Mouse (Mus musculus) ES-E14 (cell line): ENCODE results near the gene Fam71e1. TPM values are rescaled to one million over a fixed set of nuclear protein-coding genes. Genes with fewer than 3 reads are reported as not detected.

Experiments used
- DNase-seq: peaks from one replicate; pipeline ENCODE4 v3.0.0-alpha.2; 2013; ENCODE audit warnings: low read depth, low spot score
- H3K27ac ChIP-seq: 2 replicates; pipeline ENCODE4 v1.5.1; 2012; ENCODE audit warnings: low read depth, mild to moderate bottlenecking, low read length, moderate library complexity, mixed read lengths; ENCODE audit not compliant: poor library complexity, insufficient read depth, severe bottlenecking
- H3K36me3 ChIP-seq: 2 replicates; pipeline ENCODE4 v1.6.1; 2012; ENCODE audit warnings: mild to moderate bottlenecking, low read length, moderate library complexity, mixed read lengths; ENCODE audit not compliant: control insufficient read depth, poor library complexity, insufficient read depth, severe bottlenecking
- H3K4me1 ChIP-seq, 2 experiments: fragments of 150-350 bp in 1 of 2; sonication (generic) in 1 of 2; 2 replicates each; pipeline ENCODE4 v1.6.1; 2012; ENCODE audit warnings: low read length in 2 of 2, mild to moderate bottlenecking in 1 of 2, mixed read lengths in 1 of 2; ENCODE audit not compliant: control insufficient read depth in 2 of 2, insufficient read depth in 2 of 2, poor library complexity in 1 of 2
- H3K4me3 ChIP-seq, 2 experiments: fragments of 150-350 bp in 1 of 2; sonication (generic) in 1 of 2; 2 replicates each; pipeline ENCODE4 v1.5.1; 2012; ENCODE audit warnings: low read length in 2 of 2, low read depth in 1 of 2, mild to moderate bottlenecking in 1 of 2, mixed read lengths in 1 of 2; ENCODE audit not compliant: insufficient read depth in 1 of 2, poor library complexity in 1 of 2, severe bottlenecking in 1 of 2
- H3K9ac ChIP-seq: 2 replicates; pipeline ENCODE4 v1.6.1; 2012; ENCODE audit warnings: low read depth, mild to moderate bottlenecking, low read length, mixed read lengths; ENCODE audit not compliant: poor library complexity, insufficient read depth, severe bottlenecking
- H3K9me3 ChIP-seq: fragments of 150-350 bp; sonication (generic); 2 replicates; pipeline ENCODE4 v1.6.1; 2012; ENCODE audit warnings: low read depth, mild to moderate bottlenecking, low read length; ENCODE audit not compliant: control insufficient read depth, insufficient read depth
- CHD2 ChIP-seq: IDR thresholded peaks from 2 replicates; pipeline ENCODE4 v1.6.1; 2014; ENCODE audit warnings: mild to moderate bottlenecking, low read depth, low read length, inconsistent platforms
- HCFC1 ChIP-seq: IDR thresholded peaks from 2 replicates; pipeline ENCODE4 v1.6.1; 2012; ENCODE audit warnings: low read length, inconsistent platforms, borderline replicate concordance; ENCODE audit not compliant: insufficient read depth
- MAFK ChIP-seq: IDR thresholded peaks from 2 replicates; pipeline ENCODE4 v1.6.1; 2014; ENCODE audit warnings: mild to moderate bottlenecking, low read depth, low read length, inconsistent platforms; ENCODE audit not compliant: insufficient read depth
- ZC3H11A ChIP-seq: IDR thresholded peaks from 2 replicates; pipeline ENCODE4 v1.6.1; 2012; ENCODE audit warnings: low read depth, mild to moderate bottlenecking, inconsistent platforms, low read length, borderline replicate concordance
- ZNF384 ChIP-seq: IDR thresholded peaks from 2 replicates; pipeline ENCODE4 v1.6.1; 2012; ENCODE audit warnings: low read depth, low read length, inconsistent platforms
- in situ Hi-C, 2 experiments: fragments of 600-800 bp; cut with MboI; formaldehyde crosslinking; loops; one replicate each; pipeline ENCODE4 v1.15.1; 2025; ENCODE audit warnings: low sequenced_read_pairs in 2 of 2, inconsistent platforms in 1 of 2; ENCODE audit not compliant: unreplicated experiment in 2 of 2
- total RNA-seq: library from RNA; depleted of rRNA; stranded (reverse); fragments of 300-350 nt; gene quantifications from 2 replicates; pipeline ENCODE4 v1.2.3, GENCODE M21; 2012; rRNA removed

Fam71e1 gene
- 3.4 and 4.2 TPM in 2 replicates for total RNA-seq

DNA sequence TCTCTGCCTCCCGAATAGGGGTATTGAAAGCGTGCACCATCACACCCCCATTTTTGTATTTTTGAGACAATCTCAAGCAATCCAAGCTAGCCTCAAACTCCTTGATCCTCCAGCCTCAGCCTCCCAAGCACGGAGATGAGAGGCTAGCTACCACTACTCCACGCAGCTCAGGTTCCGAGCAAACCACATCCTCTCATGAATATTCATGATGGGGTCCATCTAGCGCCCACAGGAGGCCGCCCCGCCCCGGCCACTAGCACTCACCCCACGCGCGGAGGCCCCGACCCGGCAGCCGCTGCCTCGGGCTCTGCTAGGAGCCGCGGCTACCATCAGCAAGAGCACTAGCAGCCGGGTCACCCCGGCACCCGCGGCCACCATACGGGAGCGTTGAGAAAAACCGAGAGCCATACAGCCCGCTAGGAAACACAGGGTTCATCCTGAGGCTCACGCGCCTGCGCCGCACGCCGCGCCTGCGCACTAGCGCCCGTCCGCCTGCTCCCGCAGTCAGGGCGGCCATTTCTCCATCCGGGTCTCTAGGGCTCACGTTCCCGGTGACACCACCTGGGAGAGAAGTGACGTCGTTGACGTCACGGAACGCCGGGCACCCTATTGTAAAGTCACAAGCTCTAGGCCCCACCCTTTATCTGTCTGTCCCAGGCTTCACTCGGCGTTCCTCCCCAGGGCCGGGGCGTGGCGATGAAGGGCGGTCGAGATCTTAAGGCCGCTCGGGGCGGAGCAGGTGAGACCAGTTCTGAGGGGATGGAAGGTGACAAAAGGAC lies at the start of gene Fam71e1, which contains the start of gene Emc10:
TSS of gene Fam71e1 (plus strand) at position 590 of the 779 bp plus-strand sequence.
TSS of gene Emc10 (minus strand) at position 538 of the 779 bp plus-strand sequence.
- Histone ChIP-seq H3K4me3 (peak within 1 kb of the TSS; percentile 79 to 83), H3K4me1 (peaks cover 6 to 24% of the 10 kb centered on the region in 2 experiments; a peak in 3 of 4 replicates), H3K9ac (peak within 1 kb of the TSS; percentile 93), H3K36me3 (peaks cover 18% of the 10 kb centered on the region; the same call in 1 of the 2 replicates), H3K27ac (peak within 1 kb of the TSS; percentile 92), H3K9me3 (no peaks in the 10 kb centered on the region)
- TF ChIP-seq MAFK (no peak), HCFC1 (0 out of 2 replicates have a peak, but pooled peaks have one; percentile 41), ZNF384 (no peak), ZC3H11A (no peak), CHD2 (0 out of 2 replicates have a peak, but pooled peaks have one; percentile 4)
- in situ Hi-C loops: no loop called here
- DNase-seq: peak; percentile 99

DNA sequence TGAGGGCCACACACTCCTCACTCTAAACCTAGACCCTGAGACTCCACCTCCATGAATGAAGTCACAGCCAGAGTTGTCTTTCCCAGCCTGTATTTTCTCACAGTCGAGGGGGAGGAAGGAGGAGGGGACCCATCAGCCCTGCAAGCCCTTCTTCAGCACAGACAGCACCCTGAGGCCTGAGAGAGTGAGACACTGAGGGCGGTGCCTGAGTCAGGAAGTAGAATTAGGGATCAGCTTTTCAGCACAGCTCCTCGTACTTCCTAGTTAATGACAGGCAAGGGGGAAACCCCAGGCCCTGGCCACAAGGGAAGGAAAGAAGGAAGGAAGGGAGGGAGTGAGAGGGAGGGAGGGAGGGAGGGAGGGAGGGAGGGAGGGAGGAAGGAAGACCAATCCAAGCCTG lies 43.1 kb upstream of the Fam71e1 start:
- Histone ChIP-seq H3K9me3 (no peaks in the 10 kb centered on the region), H3K4me1 (no peaks in the 10 kb centered on the region), H3K27ac (no peak overlapping the region), H3K4me3 (no peak overlapping the region), H3K9ac (no peak overlapping the region), H3K36me3 (no peaks in the 10 kb centered on the region)
- TF ChIP-seq ZNF384 (no peak), HCFC1 (no peak), MAFK (no peak), ZC3H11A (no peak), CHD2 (no peak)
- DNase-seq: no peak
- in situ Hi-C loops: no loop called here

DNA sequence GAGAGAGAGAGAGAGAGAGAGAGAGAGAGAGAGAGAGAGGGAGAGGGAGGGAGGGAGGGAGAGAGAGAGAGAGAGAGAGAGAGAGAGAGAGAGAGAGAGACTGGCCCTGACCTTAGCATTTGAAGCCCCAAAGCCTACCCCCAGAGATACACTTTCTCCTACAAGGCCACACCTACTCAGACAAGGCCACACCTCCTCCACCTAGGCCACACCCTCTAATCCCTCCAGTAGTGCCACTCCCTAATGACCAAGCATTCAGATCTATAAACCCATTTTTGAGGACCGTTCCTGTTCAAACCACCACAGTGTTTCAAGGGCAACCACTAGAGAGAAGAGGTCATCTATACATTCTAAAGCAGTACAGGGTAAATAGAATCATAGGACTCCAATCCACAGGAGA lies 40.1 kb upstream of the Fam71e1 start:
- H3K4me3 ChIP-seq: no peak overlapping the region
- H3K36me3 ChIP-seq: no peaks in the 10 kb centered on the region
- TF ChIP-seq ZC3H11A (no peak), MAFK (no peak), ZNF384 (no peak), HCFC1 (no peak), CHD2 (no peak)

DNA sequence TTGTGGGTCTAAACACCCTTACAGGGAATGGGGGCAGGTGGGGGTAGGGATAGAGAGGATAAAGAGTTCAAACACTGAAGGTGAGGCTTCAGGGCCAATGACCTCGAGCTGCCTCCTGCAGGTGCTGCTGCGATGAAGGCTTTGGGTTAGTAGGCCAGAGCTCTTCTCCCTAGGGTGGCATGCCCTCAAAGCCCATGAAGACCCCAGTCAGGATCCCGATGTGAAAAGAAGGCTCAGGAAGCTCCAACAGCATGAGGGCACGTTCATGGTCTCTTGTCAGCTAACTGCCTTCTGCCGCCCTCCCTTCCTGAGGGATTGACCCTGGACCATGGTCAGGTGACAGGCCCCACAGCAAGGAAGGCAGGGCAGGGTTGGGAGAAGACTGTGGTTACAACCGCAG lies 36.3 kb upstream of the Fam71e1 start:
- Histone ChIP-seq H3K9ac (no peak overlapping the region), H3K36me3 (no peaks in the 10 kb centered on the region), H3K4me1 (peaks cover 0 to 11% of the 10 kb centered on the region in 2 experiments; a peak in 1 of 4 replicates), H3K9me3 (no peaks in the 10 kb centered on the region), H3K27ac (no peak overlapping the region), H3K4me3 (no peak overlapping the region)
- DNase-seq: no peak
- in situ Hi-C loops: no loop called here
- TF ChIP-seq ZNF384 (no peak), ZC3H11A (no peak), CHD2 (no peak), HCFC1 (no peak), MAFK (no peak)

More for the DNA sequence above, 40.1 kb upstream of the Fam71e1 start:
- in situ Hi-C loops: no loop called here
- H3K9me3 ChIP-seq: no peaks in the 10 kb centered on the region
- H3K9ac ChIP-seq: no peak overlapping the region
- no peak for DNase-seq
- peaks cover 0 to under 1% of the 10 kb centered on the region in 2 experiments; a peak in 1 of 4 replicates for H3K4me1 ChIP-seq
- no peak overlapping the region for H3K27ac ChIP-seq
